Mouse (Mus musculus) midbrain, postnatal 0 days (tissue): ENCODE data around the gene Gal3st4. TPM values are rescaled to one million over a fixed set of nuclear protein-coding genes. Genes with fewer than 3 reads are reported as not detected.
A peak's percentile ranks its signal among the peaks of the same experiment; 100 is the strongest.

Experiments used
- ATAC-seq: fragments of 200-750 bp; cut with Nextera tagmentation; 2 replicates; pipeline ENCODE4 v1.8.0; 2017; ENCODE audit warnings: moderate number of reproducible peaks, mild to moderate bottlenecking, moderate TSS enrichment, moderate library complexity; ENCODE audit not compliant: low FRiP score
- DNase-seq: peaks from one replicate; pipeline ENCODE4 v3.0.0-alpha.2; 2015; ENCODE audit warnings: low spot score
- H3K27ac ChIP-seq: fragments of 300-500 bp; sonication (generic); 2 replicates; pipeline ENCODE4 v1.5.1; 2014; ENCODE audit warnings: low read depth, mild to moderate bottlenecking, low read length, mixed read lengths
- H3K27me3 ChIP-seq: fragments of 300-500 bp; sonication (generic); 2 replicates; pipeline ENCODE4 v1.6.1; 2014; ENCODE audit warnings: low read length, control low read depth, mixed read lengths; ENCODE audit not compliant: insufficient read depth
- H3K36me3 ChIP-seq: fragments of 300-500 bp; sonication (generic); 2 replicates; pipeline ENCODE4 v1.6.1; 2014; ENCODE audit warnings: low read length, control low read depth, mixed read lengths; ENCODE audit not compliant: insufficient read depth
- H3K4me1 ChIP-seq: fragments of 300-500 bp; sonication (generic); 2 replicates; pipeline ENCODE4 v1.6.1; 2014; ENCODE audit warnings: mild to moderate bottlenecking, control low read depth, antibody characterized with exemption, low read length, mixed read lengths; ENCODE audit not compliant: insufficient read depth
- H3K4me2 ChIP-seq: fragments of 300-500 bp; sonication (generic); 2 replicates; pipeline ENCODE4 v1.6.1; 2014; ENCODE audit warnings: low read depth, mild to moderate bottlenecking, low read length, mixed read lengths; ENCODE audit not compliant: poor library complexity, severe bottlenecking
- H3K4me3 ChIP-seq: fragments of 300-500 bp; sonication (generic); 2 replicates; pipeline ENCODE4 v1.5.1; 2014; ENCODE audit warnings: low read depth, mild to moderate bottlenecking, low read length, moderate library complexity
- H3K9ac ChIP-seq: fragments of 300-500 bp; sonication (generic); replicated peaks from 2 replicates; pipeline ENCODE4 v1.6.1; 2014; ENCODE audit warnings: mild to moderate bottlenecking, low read length, moderate library complexity, mixed read lengths; ENCODE audit not compliant: poor library complexity, severe bottlenecking
- H3K9me3 ChIP-seq: fragments of 300-500 bp; sonication (generic); 2 replicates; pipeline ENCODE4 v1.6.1; 2016; ENCODE audit warnings: low read length, control low read depth
- CTCF ChIP-seq: IDR thresholded peaks from 2 replicates; pipeline ENCODE4 v1.5.1; 2016; ENCODE audit warnings: antibody characterized with exemption, mild to moderate bottlenecking
- WGBS: fragments of 180-500 bp; shearing (Covaris S2); extraction: QIAGEN DNeasy Blood & Tissue Kit; methylation state at CpG from one replicate; pipeline ENCODE4 v1.1.7; 2014; 5-methylcytosine and 5-hydroxymethylcytosine counted together
- polyA plus RNA-seq: library from polyadenylated mRNA; unstranded; fragments of >200 nt; fragmentation: Nextera tagmentation; extraction: Ambion mirVana; gene quantifications from 2 replicates; pipeline ENCODE4 v1.2.1, GENCODE M21; 2015
- total RNA-seq: library from RNA; depleted of rRNA; stranded (reverse); fragments of >200 nt; gene quantifications from 2 replicates; pipeline ENCODE4 v1.2.3, GENCODE M21; 2014

Gal3st4 gene
- total and polyA plus RNA-seq, 2 experiments from 2014 or later: 0.71 to 1.7 TPM

DNA sequence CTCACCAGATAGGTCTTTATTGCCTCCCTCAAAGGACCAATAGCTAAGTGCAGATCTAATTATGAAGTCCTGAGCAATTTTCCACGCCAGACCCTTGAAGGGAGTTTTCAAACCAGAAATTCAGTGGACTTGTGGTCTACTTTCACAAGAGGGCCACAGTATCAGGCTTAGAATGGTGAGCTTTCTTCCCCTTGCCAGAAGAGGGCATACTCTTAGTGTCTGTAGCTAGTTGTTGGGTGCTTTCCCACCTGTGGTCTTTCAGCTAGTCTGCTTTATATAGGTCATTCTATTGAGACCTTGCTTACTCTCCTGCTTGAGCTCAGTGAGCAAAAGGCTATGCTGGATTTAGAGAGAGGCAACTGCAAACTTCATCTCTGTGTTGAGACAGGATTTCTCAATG lies 10.9 kb upstream of the Gal3st4 start:
- ATAC-seq: no peak
- Histone ChIP-seq H3K4me3 (no peak overlapping the region), H3K36me3 (no peaks in the 10 kb centered on the region), H3K9me3 (no peaks in the 10 kb centered on the region), H3K4me1 (no peaks in the 10 kb centered on the region), H3K4me2 (no peak overlapping the region), H3K27ac (no peak overlapping the region), H3K27me3 (no peaks in the 10 kb centered on the region), H3K9ac (no peak overlapping the region)
- 64% methylated on average over 1 of the region's 1 CpGs for WGBS
- TF ChIP-seq CTCF: 0 out of 2 replicates have a peak, but pooled peaks have one; percentile 14
- DNase-seq: no peak

DNA sequence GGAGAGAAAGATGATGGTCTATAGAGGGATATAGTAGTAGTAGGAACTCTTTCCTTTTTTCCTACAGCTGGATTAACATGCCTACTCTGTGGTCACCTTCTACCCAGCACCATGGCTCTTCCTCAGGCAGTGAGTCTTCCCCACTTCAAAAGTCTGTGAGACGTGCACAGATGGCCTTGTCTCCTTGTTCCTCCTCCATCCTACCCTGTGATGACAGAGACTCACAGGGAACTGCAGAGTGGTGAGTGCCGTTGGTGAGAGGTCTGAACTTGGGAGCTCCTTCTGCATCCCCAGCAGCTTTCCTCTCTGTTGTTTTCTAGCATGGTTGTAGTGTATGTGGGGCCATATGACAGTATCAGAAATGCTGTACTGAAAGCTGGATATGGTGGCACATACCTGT lies 9.2 kb upstream of the Gal3st4 start:
- Histone ChIP-seq H3K36me3 (no peaks in the 10 kb centered on the region; the same call in 1 of the 2 replicates), H3K4me3 (no peak overlapping the region), H3K27ac (no peak overlapping the region), H3K27me3 (no peaks in the 10 kb centered on the region), H3K9ac (no peak overlapping the region), H3K9me3 (no peaks in the 10 kb centered on the region), H3K4me2 (no peak overlapping the region), H3K4me1 (no peaks in the 10 kb centered on the region)
- DNase-seq: no peak
- 91% methylated on average over 2 of the region's 2 CpGs for WGBS
- no peak for ATAC-seq
- no peak for TF ChIP-seq CTCF

DNA sequence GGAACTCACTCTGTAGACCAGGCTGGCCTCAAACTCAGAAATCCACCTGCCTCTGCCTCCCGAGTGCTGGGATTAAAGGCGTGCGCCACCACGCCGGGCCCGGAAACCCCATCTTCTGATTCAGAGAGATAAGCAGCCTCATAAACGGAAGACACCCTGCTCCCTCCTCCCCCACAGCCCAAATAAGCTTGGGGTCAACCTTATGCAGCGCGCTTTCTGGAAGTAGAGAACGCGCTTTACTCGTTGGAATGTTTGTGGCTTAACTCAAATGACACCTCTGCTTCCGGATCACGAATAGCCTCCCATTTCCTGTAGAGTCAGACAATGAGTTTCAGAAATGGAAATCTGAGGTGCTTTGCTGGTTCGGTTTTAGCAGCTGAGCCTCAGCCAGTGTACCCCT lies 8.2 kb upstream of the Gal3st4 start:
- DNase-seq (no peak), ATAC-seq (no peak)
- H3K9me3 ChIP-seq: no peaks in the 10 kb centered on the region
- no peaks in the 10 kb centered on the region; the same call in 1 of the 2 replicates for H3K4me1 ChIP-seq
- no peak overlapping the region for H3K27ac ChIP-seq
- H3K4me2 ChIP-seq: peak overlapping the region; percentile 66
- no peak for TF ChIP-seq CTCF
- no peaks in the 10 kb centered on the region for H3K27me3 ChIP-seq
- no peaks in the 10 kb centered on the region; the same call in 1 of the 2 replicates for H3K36me3 ChIP-seq
- WGBS: 95% methylated on average over 15 of the region's 15 CpGs
- no peak overlapping the region for H3K9ac ChIP-seq
- H3K4me3 ChIP-seq: peak overlapping the region; percentile 58; the same call in 1 of the 2 replicates

DNA sequence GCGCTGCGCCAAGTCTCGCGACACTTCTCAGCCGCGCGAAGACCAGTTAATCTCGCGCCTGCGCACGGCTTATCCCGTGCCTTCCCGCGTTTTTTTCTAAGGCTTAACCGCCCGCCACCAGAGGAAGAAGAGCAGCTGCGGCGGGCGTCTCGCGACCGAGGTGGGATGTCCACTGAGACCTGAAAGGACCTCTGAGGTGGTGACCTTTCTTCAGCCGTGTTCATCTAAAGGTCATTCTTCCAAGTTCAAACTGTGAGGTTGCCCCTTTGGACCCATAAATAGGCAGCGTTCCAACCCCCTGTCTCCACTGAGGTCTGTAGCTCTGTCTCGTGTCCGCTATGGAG lies 7.8 kb upstream of the Gal3st4 start:
- Histone ChIP-seq H3K36me3 (no peaks in the 10 kb centered on the region; the same call in 1 of the 2 replicates), H3K27me3 (no peaks in the 10 kb centered on the region), H3K27ac (no peak overlapping the region), H3K9ac (no peak overlapping the region), H3K4me3 (peak overlapping the region; percentile 58), H3K9me3 (no peaks in the 10 kb centered on the region), H3K4me2 (peak overlapping the region; percentile 66), H3K4me1 (no peaks in the 10 kb centered on the region; the same call in 1 of the 2 replicates)
- no peak for ATAC-seq
- TF ChIP-seq CTCF: no peak
- no peak for DNase-seq
- WGBS: 24% methylated on average over 26 of the region's 26 CpGs

DNA sequence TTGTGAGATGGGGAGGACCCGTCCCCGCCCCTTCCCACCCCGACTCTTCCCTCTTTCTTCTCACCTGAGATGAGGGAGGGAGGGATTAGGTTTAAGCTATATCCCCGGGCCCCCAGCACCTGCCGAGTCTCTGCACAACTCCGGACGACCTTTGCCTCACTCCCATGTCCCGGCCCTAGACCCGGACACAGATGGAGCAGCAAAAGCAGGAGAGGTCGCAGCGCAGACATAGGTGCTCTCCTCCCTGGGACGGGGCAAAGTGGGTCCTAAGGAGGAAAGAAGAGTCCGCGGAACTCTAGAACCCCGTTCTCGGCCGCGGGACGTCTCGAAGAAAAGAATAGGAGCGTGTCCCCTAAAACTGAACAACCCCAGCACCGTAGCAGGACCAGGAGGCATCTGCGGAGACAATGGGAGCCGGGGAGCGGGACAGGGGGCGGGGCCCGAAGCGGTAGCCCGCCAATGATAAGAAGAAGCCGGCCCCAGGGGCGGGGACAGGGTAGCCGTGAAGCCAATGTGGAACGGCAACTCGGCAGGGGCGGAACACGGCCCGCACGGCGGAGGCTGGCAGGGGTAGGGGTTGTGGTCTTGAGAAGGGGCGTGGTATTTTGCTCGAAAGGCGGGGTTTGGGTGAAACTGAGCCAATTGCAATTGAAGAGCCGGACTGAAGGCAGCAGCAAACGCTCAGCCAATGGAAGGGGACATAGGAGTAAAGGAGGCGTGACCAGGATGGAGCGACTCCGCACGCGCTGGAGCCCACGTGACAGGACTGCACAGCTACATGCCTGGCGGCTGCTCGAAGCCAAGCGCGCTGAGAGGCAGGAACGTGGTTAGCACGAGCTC lies 7.2 kb upstream of the Gal3st4 start, which contains the start of the genes Gm43720, Gpc2 and Stag3:
TSS of gene Gm43720 (minus strand) at position 374 of the 840 bp plus-strand sequence.
TSS of gene Gpc2 (minus strand) at position 421 of the 840 bp plus-strand sequence.
TSS of gene Stag3 (plus strand) at position 656 of the 840 bp plus-strand sequence.
- TF ChIP-seq CTCF: no peak
- H3K4me3 ChIP-seq: peak within 1 kb of the TSS; percentile 58
- no peaks in the 10 kb centered on the region; the same call in 1 of the 2 replicates for H3K36me3 ChIP-seq
- no peaks in the 10 kb centered on the region; the same call in 1 of the 2 replicates for H3K4me1 ChIP-seq
- DNase-seq (peak; percentile 99), ATAC-seq (peak; percentile 98)
- peak within 1 kb of the TSS; percentile 64 for H3K9ac ChIP-seq
- peak within 1 kb of the TSS; percentile 66 for H3K4me2 ChIP-seq
- H3K27ac ChIP-seq: 0 out of 2 replicates have a peak within 1 kb of the TSS, but pooled peaks have one; percentile 19
- under 1% methylated on average over 55 of the region's 56 CpGs for WGBS
- H3K9me3 ChIP-seq: no peaks in the 10 kb centered on the region
- no peaks in the 10 kb centered on the region for H3K27me3 ChIP-seq

DNA sequence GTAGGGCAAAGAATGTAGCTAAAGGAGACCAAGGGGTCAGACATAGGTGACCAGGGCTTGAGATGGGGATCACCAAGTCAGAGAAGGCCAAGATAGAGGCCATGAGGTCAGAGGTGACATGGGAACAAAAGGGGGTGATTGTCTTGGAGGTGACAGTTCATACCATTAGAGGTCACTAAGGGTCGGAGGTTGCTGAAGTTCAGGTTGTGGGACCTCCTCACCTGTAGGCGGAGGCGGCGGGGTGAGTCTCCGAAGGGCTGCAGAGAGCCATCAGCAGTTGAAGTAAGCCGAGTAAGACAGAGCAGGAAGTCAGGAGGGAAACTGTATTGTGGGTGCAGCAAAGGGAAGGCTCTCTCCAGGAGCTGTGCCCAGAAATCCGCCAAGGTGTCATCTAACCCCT lies 5.4 kb upstream of the Gal3st4 start:
- no peak for TF ChIP-seq CTCF
- no peaks in the 10 kb centered on the region; the same call in 1 of the 2 replicates for H3K4me1 ChIP-seq
- H3K9me3 ChIP-seq: no peaks in the 10 kb centered on the region
- H3K4me2 ChIP-seq: peak overlapping the region; percentile 66; the same call in 1 of the 2 replicates
- 88% methylated on average over 7 of the region's 7 CpGs for WGBS
- no peak overlapping the region for H3K27ac ChIP-seq
- H3K36me3 ChIP-seq: peaks cover 4% of the 10 kb centered on the region
- no peak overlapping the region; the same call in 1 of the 2 replicates for H3K4me3 ChIP-seq
- no peaks in the 10 kb centered on the region for H3K27me3 ChIP-seq
- no peak overlapping the region for H3K9ac ChIP-seq
- ATAC-seq: no peak
- DNase-seq: no peak
